Mouse (Mus musculus) lung, postnatal 0 days (tissue): ENCODE measurements around the gene Pou3f4.

ENCODE experiments used
- CTCF ChIP-seq: IDR thresholded peaks from 2 replicates; pipeline ENCODE4 v1.5.1; 2016; ENCODE audit warnings: antibody characterized with exemption, mild to moderate bottlenecking
- EP300 ChIP-seq: IDR thresholded peaks from 2 replicates; pipeline ENCODE4 v1.6.1; 2016; ENCODE audit warnings: antibody characterized with exemption, mild to moderate bottlenecking, control low read depth

DNA sequence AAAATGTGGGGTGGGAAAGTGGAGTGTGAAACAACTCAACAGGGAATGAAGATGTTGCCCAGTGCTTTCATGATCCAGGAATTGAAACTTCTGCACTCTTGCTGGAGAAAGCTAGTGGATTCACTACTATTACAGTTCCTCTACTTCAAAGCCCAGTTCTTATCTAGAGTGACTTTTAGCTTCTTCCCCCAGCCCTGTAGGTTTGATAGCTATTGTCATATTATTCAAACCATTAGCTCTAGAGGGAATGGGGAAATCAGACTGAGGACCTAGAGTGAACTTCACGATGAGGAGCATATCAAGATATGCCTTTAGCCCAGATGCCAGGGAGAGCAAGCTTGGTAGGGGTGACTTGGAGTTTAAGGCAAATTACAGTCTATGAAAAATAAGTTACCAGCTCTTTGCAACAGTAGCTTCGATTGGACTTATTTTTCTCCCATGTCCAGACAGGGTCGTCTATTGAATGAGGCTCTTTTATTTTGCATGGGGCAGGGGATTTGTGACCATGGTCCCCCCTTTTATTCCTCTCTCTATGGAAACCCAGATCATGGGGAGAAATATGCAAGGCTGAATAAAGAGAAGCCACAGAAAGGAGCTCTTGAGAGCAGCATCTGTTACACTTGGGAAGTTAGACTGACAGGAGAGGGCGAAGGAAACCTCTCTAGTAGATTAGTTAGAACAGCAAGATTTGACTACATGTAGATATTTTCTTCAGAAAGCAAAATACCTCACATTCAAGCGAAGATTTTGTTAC is 3.1 kb upstream of the Pou3f4 start:
- TF ChIP-seq CTCF (no peak), EP300 (no peak)
